Mouse (Mus musculus) heart, embryonic 15.5 days (tissue): ENCODE data around the gene Mycbpap. TPM values are rescaled to one million over a fixed set of nuclear protein-coding genes. Genes with fewer than 3 reads are reported as not detected.

Experiments used
- ATAC-seq: fragments of 200-750 bp; cut with Nextera tagmentation; replicated peaks from 2 replicates; pipeline ENCODE4 v1.8.0; 2017; ENCODE audit warnings: low read depth, moderate TSS enrichment; ENCODE audit not compliant: insufficient number of reproducible peaks, insufficient read depth, low FRiP score
- H3K27ac ChIP-seq: fragments of 300-500 bp; sonication (generic); 2 replicates; pipeline ENCODE4 v1.5.1; 2015; ENCODE audit warnings: mild to moderate bottlenecking, inconsistent platforms
- H3K27me3 ChIP-seq: fragments of 300-500 bp; sonication (generic); 2 replicates; pipeline ENCODE4 v1.6.1; 2015; ENCODE audit warnings: inconsistent platforms
- H3K36me3 ChIP-seq: fragments of 300-500 bp; sonication (generic); 2 replicates; pipeline ENCODE4 v1.6.1; 2015; ENCODE audit warnings: mild to moderate bottlenecking, inconsistent platforms
- H3K4me1 ChIP-seq: fragments of 300-500 bp; sonication (generic); replicated peaks from 2 replicates; pipeline ENCODE4 v1.6.1; 2015; ENCODE audit warnings: inconsistent platforms
- H3K4me2 ChIP-seq: fragments of 300-500 bp; sonication (generic); 2 replicates; pipeline ENCODE4 v1.6.1; 2015; ENCODE audit warnings: inconsistent platforms, mild to moderate bottlenecking, moderate library complexity
- H3K4me3 ChIP-seq: fragments of 300-500 bp; sonication (generic); 2 replicates; pipeline ENCODE4 v1.5.1; 2015; ENCODE audit warnings: mild to moderate bottlenecking, inconsistent platforms
- H3K9ac ChIP-seq: fragments of 300-500 bp; sonication (generic); 2 replicates; pipeline ENCODE4 v1.6.1; 2015; ENCODE audit warnings: mild to moderate bottlenecking, inconsistent platforms
- H3K9me3 ChIP-seq: fragments of 300-500 bp; sonication (generic); replicated peaks from 2 replicates; pipeline ENCODE4 v1.6.1; 2016; ENCODE audit warnings: inconsistent platforms
- WGBS: fragments of 180-500 bp; shearing (Covaris S2); methylation state at CpG from one replicate; pipeline ENCODE4 v1.1.7; 2015; ENCODE audit warnings: mixed read lengths; 5-methylcytosine and 5-hydroxymethylcytosine counted together
- polyA plus RNA-seq: library from polyadenylated mRNA; unstranded; fragments of >200 nt; fragmentation: Nextera tagmentation; extraction: Ambion mirVana; gene quantifications from 2 replicates; pipeline ENCODE4 v1.2.1, GENCODE M21; 2015

Mycbpap gene
- polyA plus RNA-seq, 1 experiment from 2014 or later: 6.1 TPM

DNA sequence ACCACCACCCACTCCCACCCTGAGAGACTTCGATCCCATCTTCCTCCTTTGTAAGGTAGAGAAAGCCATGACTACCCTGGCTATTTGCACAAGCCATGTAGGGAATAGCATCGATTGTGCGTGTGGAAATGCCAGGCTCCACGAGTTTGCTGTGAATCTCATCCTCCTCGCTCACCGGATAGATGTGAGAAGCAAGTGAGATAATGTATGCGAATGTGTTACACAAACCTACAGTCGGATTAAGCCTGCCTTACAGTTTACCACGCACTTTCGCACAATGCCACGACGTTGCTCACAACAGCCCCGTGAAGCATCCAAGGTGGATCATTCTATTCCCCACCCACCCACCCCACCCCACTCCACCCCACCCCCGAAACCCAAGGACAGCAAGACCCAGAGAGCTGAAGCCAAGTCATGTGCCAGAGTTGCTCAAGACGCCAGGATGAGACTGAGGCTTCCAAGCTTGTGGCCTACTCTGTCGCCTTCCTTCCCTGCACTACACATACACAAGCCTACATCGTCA, 55.1 kb downstream of the Mycbpap start:
- Histone ChIP-seq H3K27ac (no peak overlapping the region), H3K4me2 (no peak overlapping the region), H3K27me3 (peaks cover 6% of the 10 kb centered on the region; the same call in 1 of the 2 replicates), H3K36me3 (no peaks in the 10 kb centered on the region), H3K9ac (no peak overlapping the region), H3K9me3 (no peaks in the 10 kb centered on the region), H3K4me1 (peaks cover 39% of the 10 kb centered on the region), H3K4me3 (no peak overlapping the region)
- WGBS: 85% methylated on average over 17 of the region's 17 CpGs
- no peak for ATAC-seq

DNA sequence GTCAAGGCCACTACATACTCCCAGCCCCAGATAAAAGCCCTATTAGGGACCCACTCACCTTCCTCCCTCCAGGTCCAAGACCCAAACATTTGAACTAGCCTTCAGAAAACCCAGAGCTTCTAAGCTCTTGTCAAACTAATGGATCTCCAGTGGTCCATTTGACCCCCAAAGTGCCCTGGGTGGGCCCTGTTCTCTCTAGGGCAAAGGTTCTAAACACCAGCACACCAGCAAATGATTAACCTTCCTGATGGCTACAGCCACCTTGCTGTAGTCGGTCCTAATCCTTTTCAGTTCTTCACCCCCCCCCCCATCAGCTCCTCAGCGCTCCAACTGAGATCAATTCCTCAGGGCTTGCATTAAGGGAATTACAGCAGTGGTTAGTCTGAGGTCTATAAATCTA, 57.4 kb downstream of the Mycbpap start:
- no peak for ATAC-seq
- Histone ChIP-seq H3K4me2 (no peak overlapping the region), H3K36me3 (no peaks in the 10 kb centered on the region), H3K4me3 (no peak overlapping the region), H3K9me3 (no peaks in the 10 kb centered on the region), H3K27me3 (no peaks in the 10 kb centered on the region; the same call in 1 of the 2 replicates), H3K27ac (no peak overlapping the region), H3K9ac (no peak overlapping the region), H3K4me1 (peaks cover 28% of the 10 kb centered on the region)
- 50% methylated on average over 2 of the region's 2 CpGs for WGBS

DNA sequence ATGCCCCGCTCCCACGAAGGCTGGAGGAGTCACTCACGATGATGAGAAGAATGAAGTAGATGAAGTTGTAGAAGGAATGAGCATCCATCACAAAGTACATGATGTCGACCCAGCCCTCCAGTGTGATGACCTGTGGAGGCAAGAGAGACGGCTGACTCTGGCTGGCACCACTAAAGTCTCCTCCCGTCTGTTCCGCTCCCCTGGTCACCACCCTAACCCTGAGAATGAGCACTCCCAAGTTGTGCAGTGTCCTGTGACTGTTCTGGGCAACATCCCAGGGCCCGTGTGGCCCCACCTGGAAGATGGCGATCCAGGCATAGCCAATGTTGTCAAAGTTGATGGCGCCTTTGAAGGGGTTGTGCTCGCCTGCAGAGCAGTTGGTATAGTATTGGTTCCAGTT, 59.7 kb downstream of the Mycbpap start:
- whole genome bisulfite sequencing: 90% methylated on average over 11 of the region's 11 CpGs
- Histone ChIP-seq H3K4me2 (no peak overlapping the region), H3K27ac (no peak overlapping the region), H3K9me3 (no peaks in the 10 kb centered on the region), H3K27me3 (no peaks in the 10 kb centered on the region; the same call in 1 of the 2 replicates), H3K4me3 (no peak overlapping the region), H3K9ac (no peak overlapping the region), H3K36me3 (no peaks in the 10 kb centered on the region), H3K4me1 (peaks cover 12% of the 10 kb centered on the region)
- ATAC-seq: no peak

DNA sequence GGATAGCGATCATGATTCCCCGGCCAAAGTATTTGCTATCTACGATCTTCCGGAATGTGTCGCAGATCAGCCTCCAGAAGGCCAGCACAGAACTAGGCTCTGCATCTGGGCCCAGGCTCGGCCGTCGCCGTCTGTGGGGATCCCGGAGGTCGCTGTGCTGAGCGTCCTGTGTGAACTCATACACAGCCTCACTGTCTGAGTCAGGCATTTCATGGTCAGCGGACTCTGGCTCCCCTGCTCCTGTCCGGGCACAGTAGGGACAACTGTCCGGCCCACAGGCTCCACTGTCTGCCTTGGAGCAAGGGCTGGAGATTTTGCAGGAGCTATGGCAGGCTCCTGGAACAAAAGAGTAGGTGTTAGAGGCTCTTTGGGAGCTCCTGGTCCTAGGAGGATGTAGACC, 64.5 kb downstream of the Mycbpap start:
- Histone ChIP-seq H3K4me3 (no peak overlapping the region), H3K4me1 (peaks cover 17% of the 10 kb centered on the region), H3K27ac (no peak overlapping the region), H3K9me3 (no peaks in the 10 kb centered on the region), H3K36me3 (no peaks in the 10 kb centered on the region), H3K4me2 (no peak overlapping the region), H3K9ac (no peak overlapping the region), H3K27me3 (peaks cover 4% of the 10 kb centered on the region; the same call in 1 of the 2 replicates)
- ATAC-seq: no peak
- 86% methylated on average over 15 of the region's 15 CpGs for WGBS

DNA sequence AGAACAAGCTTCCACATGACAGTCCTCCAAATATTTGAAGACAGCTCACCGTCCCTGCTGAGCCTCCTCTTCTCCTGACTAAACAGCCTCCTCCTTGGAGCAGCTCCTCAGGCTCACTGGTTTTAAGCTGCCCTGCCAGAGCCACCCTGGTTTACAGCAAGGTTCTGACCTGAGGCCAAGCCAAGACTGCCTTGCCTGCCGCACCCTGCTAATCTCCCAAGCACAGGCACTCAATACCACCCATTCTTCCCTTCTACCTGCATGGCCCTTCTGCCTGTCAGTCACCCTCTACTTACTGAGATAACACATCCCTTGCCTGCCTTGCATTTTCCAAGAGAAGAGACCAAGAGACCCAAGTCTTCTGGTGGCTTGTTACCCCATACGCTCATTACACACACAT, 65.2 kb downstream of the Mycbpap start:
- no peaks in the 10 kb centered on the region for H3K9me3 ChIP-seq
- no peaks in the 10 kb centered on the region for H3K36me3 ChIP-seq
- 64% methylated on average over 3 of the region's 3 CpGs for WGBS
- no peak overlapping the region for H3K27ac ChIP-seq
- no peak for ATAC-seq
- H3K4me1 ChIP-seq: peaks cover 23% of the 10 kb centered on the region
- no peak overlapping the region for H3K4me3 ChIP-seq
- no peak overlapping the region for H3K9ac ChIP-seq
- peaks cover 4% of the 10 kb centered on the region; the same call in 1 of the 2 replicates for H3K27me3 ChIP-seq
- H3K4me2 ChIP-seq: no peak overlapping the region

DNA sequence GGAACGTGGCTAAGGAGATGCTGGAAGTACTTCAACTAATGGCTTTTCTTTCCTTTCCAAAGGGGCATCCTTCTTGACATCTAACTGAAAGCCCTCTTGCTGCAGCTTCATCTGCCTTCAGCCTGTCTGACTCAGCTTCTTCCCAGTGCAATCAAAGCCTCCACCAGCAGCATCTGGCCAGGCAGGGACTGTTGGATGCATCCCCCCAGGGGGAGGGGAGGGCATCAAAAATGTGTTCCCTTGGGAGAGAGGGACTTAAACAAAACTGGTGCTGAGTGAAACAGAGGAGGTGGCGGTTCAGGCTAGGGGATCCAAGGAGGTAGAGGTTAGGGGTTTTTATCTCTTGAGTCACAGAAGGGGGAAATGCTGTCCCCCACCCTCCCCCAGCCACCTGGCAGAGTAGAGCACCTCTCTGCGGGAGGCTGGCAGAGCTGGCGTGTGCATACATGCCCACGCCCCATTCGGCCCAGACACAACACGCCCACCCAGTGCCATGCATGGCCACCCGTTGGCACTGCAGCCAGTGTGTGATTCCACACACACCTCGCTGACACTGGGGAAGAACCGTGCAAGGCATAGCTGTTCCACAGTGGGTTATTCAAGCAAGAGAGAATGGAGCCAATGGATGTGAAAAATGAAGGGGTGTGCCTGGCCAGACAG, 66.3 kb downstream of the Mycbpap start:
- Histone ChIP-seq H3K9ac (no peak overlapping the region), H3K9me3 (no peaks in the 10 kb centered on the region), H3K4me2 (no peak overlapping the region), H3K27me3 (peaks cover 4% of the 10 kb centered on the region; the same call in 1 of the 2 replicates), H3K27ac (no peak overlapping the region), H3K36me3 (no peaks in the 10 kb centered on the region), H3K4me3 (no peak overlapping the region), H3K4me1 (peaks cover 34% of the 10 kb centered on the region)
- WGBS: 84% methylated on average over 10 of the region's 10 CpGs
- no peak for ATAC-seq

DNA sequence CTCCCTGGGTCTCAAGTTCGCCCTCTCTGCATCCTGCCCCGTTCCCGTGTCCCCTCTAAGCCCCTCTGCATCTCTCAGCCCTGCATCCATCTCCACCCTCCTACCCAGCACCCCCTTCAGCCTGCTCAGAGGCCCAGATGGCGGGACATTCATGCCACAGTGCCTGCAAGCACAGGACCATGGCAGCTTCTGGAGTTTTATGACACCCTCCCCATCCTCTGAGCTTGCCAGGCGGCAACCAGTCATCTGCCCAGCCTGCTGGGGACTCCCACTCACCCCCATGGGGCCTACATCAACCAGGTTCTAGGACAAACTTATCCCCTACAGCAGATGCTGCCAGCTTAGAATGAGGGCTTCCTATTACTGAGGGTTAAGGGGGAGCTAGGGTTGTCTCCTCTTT, 66.8 kb downstream of the Mycbpap start:
- no peak for ATAC-seq
- WGBS: 80% methylated on average over 5 of the region's 5 CpGs
- H3K4me1 ChIP-seq: peaks cover 39% of the 10 kb centered on the region

More for the DNA sequence above, 66.8 kb downstream of the Mycbpap start:
- peaks cover 4% of the 10 kb centered on the region; the same call in 1 of the 2 replicates for H3K27me3 ChIP-seq
- H3K27ac ChIP-seq: no peak overlapping the region
- H3K36me3 ChIP-seq: no peaks in the 10 kb centered on the region
- H3K9ac ChIP-seq: no peak overlapping the region
- no peak overlapping the region for H3K4me3 ChIP-seq
- no peak overlapping the region for H3K4me2 ChIP-seq
- H3K9me3 ChIP-seq: no peaks in the 10 kb centered on the region

Other genes with a start within 250 kb of the Mycbpap start
- gene Gm21885, start 239.9 kb downstream of the Mycbpap start, polyA plus RNA-seq: 0.30 TPM in 1 of 2 replicates, not detected in the other
- 63.3 and 70.9 TPM in 2 replicates for gene Luc7l3, start 199.8 kb downstream of the Mycbpap start, polyA plus RNA-seq
- 52.3 and 52.5 TPM in 2 replicates for gene Ankrd40, start 193.7 kb downstream of the Mycbpap start, polyA plus RNA-seq
- 1.1 and 1.7 TPM in 2 replicates for gene Abcc3, start 128.7 kb downstream of the Mycbpap start, polyA plus RNA-seq
- gene Cacna1g, start 47.5 kb downstream of the Mycbpap start, polyA plus RNA-seq: 6.4 TPM in 2 replicates
- 0.13 and 0.28 TPM in 2 replicates for gene Spata20, start 35.6 kb downstream of the Mycbpap start, polyA plus RNA-seq
- 13.1 and 16.9 TPM in 2 replicates for gene Epn3, start 21.8 kb downstream of the Mycbpap start, polyA plus RNA-seq
- 5.7 and 6.2 TPM in 2 replicates for gene Rsad1, start 27.5 kb upstream of the Mycbpap start, polyA plus RNA-seq
- 0.57 and 1.5 TPM in 2 replicates for gene Chad, start 43.3 kb upstream of the Mycbpap start, polyA plus RNA-seq
- 3.3 and 3.7 TPM in 2 replicates for gene Acsf2, start 80.1 kb upstream of the Mycbpap start, polyA plus RNA-seq
- 100 and 128 TPM in 2 replicates for gene Lrrc59, start 108.0 kb upstream of the Mycbpap start, polyA plus RNA-seq
- gene Mrpl27, start 132.0 kb upstream of the Mycbpap start, polyA plus RNA-seq: 122 and 135 TPM in 2 replicates
- 8.7 and 11.5 TPM in 2 replicates for gene Eme1, start 132.2 kb upstream of the Mycbpap start, polyA plus RNA-seq
- gene Xylt2, start 155.8 kb upstream of the Mycbpap start, polyA plus RNA-seq: 11.6 and 16.6 TPM in 2 replicates
- 0.13 TPM in 1 of 2 replicates, not detected in the other for gene Gm11541, start 182.8 kb upstream of the Mycbpap start, polyA plus RNA-seq
- 0.11 TPM in 1 of 2 replicates, not detected in the other for gene Cdc34b, start 220.0 kb upstream of the Mycbpap start, polyA plus RNA-seq